Mouse (Mus musculus) left cerebral cortex, postnatal 36 days (tissue): Measurements from ENCODE around the gene Stox2. TPM values are rescaled to one million over a fixed set of nuclear protein-coding genes. Genes with fewer than 3 reads are reported as not detected.

ENCODE experiments used
- DNase-seq, 2 experiments: peaks; one replicate each; pipeline ENCODE4 v3.0.0; 2021 to 2022; ENCODE audit warnings: low spot score in 2 of 2, mixed read lengths in 1 of 2
- intact Hi-C: fragments of 180-260 bp; cut with DNase I; formaldehyde crosslinking; loops from one replicate; pipeline ENCODE4 v1.15.1; 2025
- total RNA-seq, 2 experiments: library from RNA; stranded (reverse); gene quantifications; 2 replicates each; pipeline ENCODE4 v1.2.3; 2021

Gene Stox2
- total RNA-seq, 2 experiments from 2014 or later = 73.3 to 87.6 TPM

GRCm38 (mm10) chr8:47411994-47412695 lies 34.0 kb downstream of the Stox2 start:
- intact Hi-C loops = loop anchor here (10.0 kb wide), 1 partner anchor 263 kb away; the partner anchor contains the start of gene Ing2
- no peak for DNase-seq

- no peak for DNase-seq
- intact Hi-C loops = loop anchor here (10.0 kb wide), 1 partner anchor 263 kb away; the partner anchor contains the start of gene Ing2
Measured at GRCm38 (mm10) chr8:47411321-47411720, 34.8 kb downstream of the Stox2 start.

- intact Hi-C loops = no loop called here
- no peak for DNase-seq
Measured at GRCm38 (mm10) chr8:47409061-47409460, 37.1 kb downstream of the Stox2 start.

- intact Hi-C loops = no loop called here
- DNase-seq = no peak
Measured at GRCm38 (mm10) chr8:47404852-47405251, 41.3 kb downstream of the Stox2 start.

- intact Hi-C loops = no loop called here
- no peak for DNase-seq
Measured at GRCm38 (mm10) chr8:47392927-47393326, 53.2 kb downstream of the Stox2 start.

GRCm38 (mm10) chr8:47392290-47392689 lies 53.9 kb downstream of the Stox2 start:
- no peak for DNase-seq
- intact Hi-C loops = no loop called here

- intact Hi-C loops = no loop called here
Measured at GRCm38 (mm10) chr8:47391844-47392243, 54.3 kb downstream of the Stox2 start.

GRCm38 (mm10) chr8:47389430-47389829 lies 56.7 kb downstream of the Stox2 start:
- intact Hi-C loops = no loop called here
- DNase-seq = no peak

More at GRCm38 (mm10) chr8:47391844-47392243, 54.3 kb downstream of the Stox2 start:
- DNase-seq = no peak

GRCm38 (mm10) chr8:47388171-47388570 lies 58.0 kb downstream of the Stox2 start:
- DNase-seq = no peak
- intact Hi-C loops = no loop called here

GRCm38 (mm10) chr8:47385810-47386209 lies 60.4 kb downstream of the Stox2 start:
- intact Hi-C loops = no loop called here
- DNase-seq = no peak

GRCm38 (mm10) chr8:47384151-47384550 lies 62.0 kb downstream of the Stox2 start:
- DNase-seq = no peak
- intact Hi-C loops = no loop called here

- intact Hi-C loops = no loop called here
- DNase-seq = no peak
Measured at GRCm38 (mm10) chr8:47383632-47384031, 62.5 kb downstream of the Stox2 start.

- intact Hi-C loops = no loop called here
- DNase-seq = no peak
Measured at GRCm38 (mm10) chr8:47381216-47381615, 64.9 kb downstream of the Stox2 start.

- intact Hi-C loops = no loop called here
- no peak for DNase-seq
Measured at GRCm38 (mm10) chr8:47380725-47381124, 65.4 kb downstream of the Stox2 start.

- intact Hi-C loops = no loop called here
- DNase-seq = no peak
Measured at GRCm38 (mm10) chr8:47380075-47380474, 66.1 kb downstream of the Stox2 start.

GRCm38 (mm10) chr8:47376651-47377050 lies 69.5 kb downstream of the Stox2 start:
- intact Hi-C loops = loop anchor here (10.0 kb wide), 1 partner anchor 702 kb away; no protein-coding TSS in a partner anchor

GRCm38 (mm10) chr8:47373757-47374156 lies 72.4 kb downstream of the Stox2 start:
- DNase-seq = no peak
- intact Hi-C loops = loop anchor here (5.0 to 10.0 kb wide), 3 partner anchors 86 to 699 kb away; no protein-coding TSS in a partner anchor

More at GRCm38 (mm10) chr8:47376651-47377050, 69.5 kb downstream of the Stox2 start:
- no peak for DNase-seq

GRCm38 (mm10) chr8:47371539-47371938 lies 74.6 kb downstream of the Stox2 start:
- intact Hi-C loops = loop anchor here (5.0 to 10.0 kb wide), 3 partner anchors 84 to 697 kb away; no protein-coding TSS in a partner anchor
- DNase-seq = no peak

GRCm38 (mm10) chr8:47371081-47371480 lies 75.1 kb downstream of the Stox2 start:
- intact Hi-C loops = loop anchor here (5.0 to 10.0 kb wide), 3 partner anchors 84 to 696 kb away; no protein-coding TSS in a partner anchor
- DNase-seq = no peak

- peak; percentile 86 for DNase-seq
- intact Hi-C loops = loop anchor here (1.0 to 10.0 kb wide), 4 partner anchors 83 to 696 kb away; no protein-coding TSS in a partner anchor
Measured at GRCm38 (mm10) chr8:47370421-47371080, 75.6 kb downstream of the Stox2 start.
